Mouse (Mus musculus): Measurements from ENCODE around the gene Calhm1. TPM values are rescaled to one million over a fixed set of nuclear protein-coding genes. Genes with fewer than 3 reads are reported as not detected.
"Not testable (repeated sequence)": the region's sequence is repeated elsewhere in the genome, so short reads cannot be mapped to it uniquely, and the experiment has no call there.

Calhm1 gene
- polyA plus RNA-seq, 1 experiment from 2014 or later, result not detected

DNA sequence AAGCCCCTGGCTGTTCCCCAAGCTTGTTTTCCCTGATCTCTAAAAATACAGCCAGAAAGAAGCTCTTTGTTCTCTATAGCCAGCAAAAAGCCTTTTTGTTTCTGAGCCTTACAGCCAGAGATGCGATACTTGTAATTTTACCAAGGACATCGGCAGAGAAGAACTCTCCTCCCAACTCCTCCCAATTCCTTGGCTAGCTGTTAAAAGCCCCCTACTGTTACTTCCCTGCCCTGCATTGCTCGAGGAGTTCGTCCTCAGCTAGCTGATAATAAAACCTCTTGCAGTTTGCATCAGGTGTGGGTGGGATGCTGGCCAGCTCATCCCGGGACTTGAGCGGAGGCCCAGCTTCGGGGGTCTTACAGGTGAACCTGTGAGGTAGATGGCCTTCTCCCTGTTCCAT lies 4.4 kb downstream of the Calhm1 start:
- H3K27ac ChIP-seq; H3K4me2 ChIP-seq (replicated peaks); H3K36me3 ChIP-seq (replicated peaks; ENCODE audit: control insufficient read depth, insufficient read depth); H3K27me3 ChIP-seq (ENCODE audit: control insufficient read depth, insufficient read depth, low read length); H3K4me1 ChIP-seq (replicated peaks; ENCODE audit: control insufficient read depth, insufficient read depth, low read length); H3K9me3 ChIP-seq (ENCODE audit: control insufficient read depth, low read length); H3K9ac ChIP-seq; ATAC-seq (ENCODE audit: low FRiP score); H3K4me3 ChIP-seq (replicated peaks; ENCODE audit: low read length); DNase-seq (ENCODE audit: low spot score): not testable (repeated sequence)
- WGBS, result 50% methylated on average over 7 of the region's 7 CpGs

DNA sequence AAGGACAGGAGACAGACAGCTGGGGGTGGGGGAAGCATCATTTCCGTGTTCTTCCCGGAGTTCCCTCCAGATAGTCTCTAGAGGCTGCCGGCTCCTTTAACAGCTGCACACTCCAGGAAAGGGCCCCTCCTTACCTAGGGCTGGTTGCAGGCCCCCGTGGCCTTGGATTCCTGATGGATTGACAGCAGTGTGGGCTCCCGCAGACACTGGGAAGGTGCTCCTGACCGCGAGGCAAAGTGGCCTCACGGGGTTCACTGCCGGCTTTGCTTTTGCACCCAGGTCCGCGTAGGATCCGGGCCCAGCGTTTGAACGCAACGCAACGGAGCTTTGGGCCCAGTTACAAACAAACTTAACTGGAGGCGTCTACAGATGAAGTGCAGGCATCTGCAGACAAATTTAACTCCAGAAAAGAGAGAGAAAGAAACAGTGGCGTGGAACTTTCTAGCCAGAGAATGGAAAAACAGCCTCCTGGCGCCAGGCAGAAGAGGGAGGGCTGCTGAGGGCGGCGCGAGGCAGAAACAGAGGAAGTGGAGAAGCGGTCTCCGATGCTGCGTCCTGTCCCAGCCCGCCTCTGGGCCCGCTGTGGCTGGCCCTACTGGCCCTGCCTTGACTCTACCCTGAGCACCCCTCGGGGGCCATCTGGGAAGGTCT lies 6.2 kb downstream of the Calhm1 start, which contains the start of gene Calhm2:
Calhm2 (minus strand) TSS at position 524 of the 651 bp plus-strand sequence.
- peaks cover 3% of the 10 kb centered on the region for H3K36me3 ChIP-seq (replicated peaks; ENCODE audit: control insufficient read depth, insufficient read depth)
- no peaks in the 10 kb centered on the region for H3K9me3 ChIP-seq (ENCODE audit: control insufficient read depth, low read length)
- peaks cover 8% of the 10 kb centered on the region for H3K4me1 ChIP-seq (replicated peaks; ENCODE audit: control insufficient read depth, insufficient read depth, low read length)
- H3K4me2 ChIP-seq (replicated peaks), result peak within 1 kb of the TSS; percentile 47
- 15% methylated on average over 28 of the region's 28 CpGs for WGBS
- ATAC-seq (ENCODE audit: low FRiP score) (no peak), DNase-seq (ENCODE audit: low spot score) (no peak)
- H3K27ac ChIP-seq, result no peak within 1 kb of the TSS
- H3K9ac ChIP-seq, result peak within 1 kb of the TSS; percentile 25
- no peaks in the 10 kb centered on the region for H3K27me3 ChIP-seq (ENCODE audit: control insufficient read depth, insufficient read depth, low read length)
- no peak within 1 kb of the TSS; the same call in 1 of the 2 replicates for H3K4me3 ChIP-seq (replicated peaks; ENCODE audit: low read length)

DNA sequence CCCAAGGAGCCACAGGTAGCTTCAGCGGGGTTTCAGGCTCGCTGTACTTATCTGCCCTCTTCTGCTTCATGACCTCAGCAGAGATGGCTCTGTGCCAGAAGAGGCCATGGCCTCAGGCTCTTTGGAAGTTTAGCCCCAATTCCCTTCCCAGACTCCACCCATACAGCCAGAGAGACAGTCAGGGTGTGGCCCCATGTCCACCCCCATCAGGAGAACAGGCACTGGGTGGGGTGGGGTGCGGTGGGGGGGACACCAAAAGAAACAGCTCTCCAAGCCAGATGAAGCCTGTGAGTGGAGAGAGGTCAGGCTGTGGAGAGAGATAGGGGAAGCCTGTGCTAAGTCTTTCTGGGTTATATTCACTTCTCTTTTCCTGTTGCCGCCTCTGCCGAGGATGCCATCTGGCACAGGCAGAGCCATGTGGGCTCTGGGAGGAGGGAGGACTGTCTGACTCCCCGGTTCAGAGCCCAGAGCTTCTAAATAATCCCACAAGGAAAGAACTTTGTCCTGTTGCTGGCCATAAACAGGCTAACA lies 6.9 kb downstream of the Calhm1 start:
- 50% methylated on average over 6 of the region's 6 CpGs for WGBS
- H3K27me3 ChIP-seq (ENCODE audit: control insufficient read depth, insufficient read depth, low read length), result no peaks in the 10 kb centered on the region
- ATAC-seq (ENCODE audit: low FRiP score) (no peak), DNase-seq (ENCODE audit: low spot score) (no peak)
- no peaks in the 10 kb centered on the region for H3K9me3 ChIP-seq (ENCODE audit: control insufficient read depth, low read length)
- peaks cover 10% of the 10 kb centered on the region for H3K36me3 ChIP-seq (replicated peaks; ENCODE audit: control insufficient read depth, insufficient read depth)
- H3K4me2 ChIP-seq (replicated peaks), result peak overlapping the region; percentile 47
- H3K4me3 ChIP-seq (replicated peaks; ENCODE audit: low read length), result no peak overlapping the region; the same call in 1 of the 2 replicates
- H3K27ac ChIP-seq, result no peak overlapping the region
- H3K9ac ChIP-seq, result no peak overlapping the region
- H3K4me1 ChIP-seq (replicated peaks; ENCODE audit: control insufficient read depth, insufficient read depth, low read length), result peaks cover 8% of the 10 kb centered on the region

DNA sequence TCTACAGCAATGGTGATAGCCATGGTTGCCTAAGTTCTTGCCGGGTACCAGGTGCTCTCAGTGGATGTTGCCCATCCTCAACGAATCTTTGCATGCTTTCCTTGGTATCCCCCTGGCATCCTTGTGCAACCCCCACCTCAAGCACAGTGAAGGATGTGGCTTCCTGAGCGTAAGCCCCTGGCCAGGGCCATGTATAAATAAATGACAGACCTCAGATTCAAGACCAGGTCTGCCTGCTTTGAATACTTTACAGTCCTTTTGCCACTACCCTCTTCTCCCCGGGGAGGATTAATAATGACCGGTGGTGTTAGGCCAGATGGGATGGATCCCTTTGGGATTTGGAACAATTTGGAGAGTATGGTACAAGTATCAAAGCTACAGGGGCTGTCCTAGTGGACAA lies 7.9 kb downstream of the Calhm1 start:
- 89% methylated on average over 5 of the region's 5 CpGs for WGBS
- DNase-seq (ENCODE audit: low spot score) (no peak), ATAC-seq (ENCODE audit: low FRiP score) (no peak)
- Histone ChIP-seq H3K36me3 (replicated peaks; ENCODE audit: control insufficient read depth, insufficient read depth) (peaks cover 20% of the 10 kb centered on the region), H3K27ac (no peak overlapping the region), H3K4me2 (replicated peaks) (no peak overlapping the region), H3K9me3 (ENCODE audit: control insufficient read depth, low read length) (no peaks in the 10 kb centered on the region), H3K27me3 (ENCODE audit: control insufficient read depth, insufficient read depth, low read length) (no peaks in the 10 kb centered on the region), H3K9ac (no peak overlapping the region), H3K4me3 (replicated peaks; ENCODE audit: low read length) (no peak overlapping the region), H3K4me1 (replicated peaks; ENCODE audit: control insufficient read depth, insufficient read depth, low read length) (peaks cover 8% of the 10 kb centered on the region)

- no peaks in the 10 kb centered on the region for H3K9me3 ChIP-seq (ENCODE audit: control insufficient read depth, low read length)
- WGBS, result 89% methylated on average over 17 of the region's 17 CpGs
- no peak overlapping the region for H3K9ac ChIP-seq
- no peaks in the 10 kb centered on the region for H3K27me3 ChIP-seq (ENCODE audit: control insufficient read depth, insufficient read depth, low read length)
- ATAC-seq (ENCODE audit: low FRiP score), result no peak
- peaks cover 8% of the 10 kb centered on the region for H3K4me1 ChIP-seq (replicated peaks; ENCODE audit: control insufficient read depth, insufficient read depth, low read length)
- H3K4me3 ChIP-seq (replicated peaks; ENCODE audit: low read length), result no peak overlapping the region
- no peak overlapping the region for H3K4me2 ChIP-seq (replicated peaks)
- peaks cover 25% of the 10 kb centered on the region for H3K36me3 ChIP-seq (replicated peaks; ENCODE audit: control insufficient read depth, insufficient read depth)
- no peak for DNase-seq (ENCODE audit: low spot score)
- no peak overlapping the region for H3K27ac ChIP-seq
Observed at GRCm38 (mm10) chr19:47135568-47135967, 8.5 kb downstream of the Calhm1 start.

DNA sequence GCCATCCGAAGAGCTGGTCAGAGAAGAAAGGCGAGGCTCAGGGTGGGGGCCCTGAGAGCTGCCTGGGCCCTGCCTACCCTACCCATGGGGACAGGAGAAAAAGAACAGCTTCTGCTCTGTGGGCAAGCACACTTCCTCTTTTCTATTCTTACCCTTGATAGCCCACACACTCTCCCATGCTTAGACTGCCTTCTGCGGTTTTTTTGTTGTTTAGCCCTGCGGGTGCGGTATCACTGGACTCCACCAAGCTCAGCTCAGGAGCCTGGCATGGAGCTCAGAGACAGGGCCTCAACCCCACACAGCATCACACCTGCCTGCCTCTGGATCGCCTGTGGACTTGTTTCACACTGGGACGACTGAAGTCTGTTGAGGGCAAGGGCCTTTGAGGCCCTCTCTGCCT lies 10.9 kb downstream of the Calhm1 start:
- ATAC-seq (ENCODE audit: low FRiP score), result no peak
- Histone ChIP-seq H3K4me3 (replicated peaks; ENCODE audit: low read length) (no peak overlapping the region), H3K9me3 (ENCODE audit: control insufficient read depth, low read length) (no peaks in the 10 kb centered on the region), H3K27ac (no peak overlapping the region), H3K36me3 (replicated peaks; ENCODE audit: control insufficient read depth, insufficient read depth) (peaks cover 49% of the 10 kb centered on the region), H3K9ac (no peak overlapping the region), H3K4me2 (replicated peaks) (no peak overlapping the region), H3K27me3 (ENCODE audit: control insufficient read depth, insufficient read depth, low read length) (no peaks in the 10 kb centered on the region), H3K4me1 (replicated peaks; ENCODE audit: control insufficient read depth, insufficient read depth, low read length) (peaks cover 8% of the 10 kb centered on the region)
- WGBS, result 88% methylated on average over 7 of the region's 7 CpGs
- DNase-seq (ENCODE audit: low spot score), result no peak

DNA sequence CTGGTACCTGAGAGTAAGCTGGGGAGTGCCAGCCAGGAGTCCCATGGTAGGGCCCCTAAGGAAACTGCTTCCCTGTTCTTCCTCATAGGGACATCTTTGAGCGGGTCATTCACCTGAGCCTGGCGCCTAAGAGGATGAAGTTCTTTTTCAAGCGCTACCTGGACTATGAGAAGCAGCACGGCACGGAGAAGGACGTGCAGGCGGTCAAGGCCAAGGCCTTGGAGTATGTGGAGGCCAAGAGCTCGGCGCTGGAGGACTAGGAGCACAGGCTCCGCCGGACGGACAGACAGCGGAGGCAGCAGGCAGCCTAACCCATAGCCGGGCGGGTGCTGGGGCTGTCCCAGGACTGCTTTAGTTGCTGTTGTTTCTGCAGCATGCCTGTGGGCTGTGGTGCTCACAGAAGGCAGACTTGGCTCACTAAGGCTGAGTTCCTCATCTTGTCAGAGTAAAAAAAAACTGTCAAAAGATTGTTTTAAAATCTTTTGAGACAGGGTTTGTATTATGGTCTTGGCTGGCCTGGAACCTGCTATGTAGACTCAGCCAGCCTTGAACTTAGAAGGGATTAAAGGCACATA lies 13.4 kb downstream of the Calhm1 start:
- WGBS, result 95% methylated on average over 15 of the region's 15 CpGs
- ATAC-seq (ENCODE audit: low FRiP score) (no peak), DNase-seq (ENCODE audit: low spot score) (no peak)
- H3K9me3 ChIP-seq (ENCODE audit: control insufficient read depth, low read length), result no peaks in the 10 kb centered on the region
- H3K27ac ChIP-seq, result no peak overlapping the region
- H3K9ac ChIP-seq, result no peak overlapping the region
- H3K36me3 ChIP-seq (replicated peaks; ENCODE audit: control insufficient read depth, insufficient read depth), result peaks cover 74% of the 10 kb centered on the region
- H3K27me3 ChIP-seq (ENCODE audit: control insufficient read depth, insufficient read depth, low read length), result no peaks in the 10 kb centered on the region
- H3K4me1 ChIP-seq (replicated peaks; ENCODE audit: control insufficient read depth, insufficient read depth, low read length), result no peaks in the 10 kb centered on the region
- no peak overlapping the region for H3K4me2 ChIP-seq (replicated peaks)
- H3K4me3 ChIP-seq (replicated peaks; ENCODE audit: low read length), result no peak overlapping the region

GRCm38 (mm10) chr19:47128835-47129234 lies 15.2 kb downstream of the Calhm1 start:
- no peak overlapping the region for H3K27ac ChIP-seq
- 94% methylated on average over 11 of the region's 11 CpGs for WGBS
- no peaks in the 10 kb centered on the region for H3K4me1 ChIP-seq (replicated peaks; ENCODE audit: control insufficient read depth, insufficient read depth, low read length)
- peaks cover 92% of the 10 kb centered on the region for H3K36me3 ChIP-seq (replicated peaks; ENCODE audit: control insufficient read depth, insufficient read depth)
- ATAC-seq (ENCODE audit: low FRiP score) (no peak), DNase-seq (ENCODE audit: low spot score) (no peak)
- H3K9me3 ChIP-seq (ENCODE audit: control insufficient read depth, low read length), result no peaks in the 10 kb centered on the region
- no peaks in the 10 kb centered on the region for H3K27me3 ChIP-seq (ENCODE audit: control insufficient read depth, insufficient read depth, low read length)
- H3K9ac ChIP-seq, result no peak overlapping the region
- H3K4me3 ChIP-seq (replicated peaks; ENCODE audit: low read length), result no peak overlapping the region
- no peak overlapping the region for H3K4me2 ChIP-seq (replicated peaks)

DNA sequence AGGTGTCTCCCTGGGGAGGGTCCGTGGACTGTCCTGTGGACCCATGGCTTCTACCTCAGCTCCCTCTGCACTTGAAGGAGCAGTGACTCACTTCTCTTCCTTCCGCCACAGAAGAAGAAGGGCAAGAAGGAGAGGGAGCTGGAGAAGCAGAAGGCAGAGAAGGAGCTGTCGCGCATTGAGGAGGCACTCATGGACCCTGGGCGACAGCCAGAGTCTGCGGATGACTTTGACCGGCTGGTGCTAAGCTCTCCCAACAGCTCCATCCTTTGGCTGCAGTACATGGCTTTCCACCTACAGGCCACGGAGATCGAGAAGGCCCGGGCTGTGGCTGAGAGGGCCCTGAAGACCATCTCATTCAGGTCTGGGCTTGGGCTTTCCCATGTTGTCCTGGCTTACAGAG lies 15.9 kb downstream of the Calhm1 start:
- Histone ChIP-seq H3K9ac (no peak overlapping the region), H3K36me3 (replicated peaks; ENCODE audit: control insufficient read depth, insufficient read depth) (peaks cover 92% of the 10 kb centered on the region), H3K27ac (no peak overlapping the region), H3K9me3 (ENCODE audit: control insufficient read depth, low read length) (no peaks in the 10 kb centered on the region), H3K4me3 (replicated peaks; ENCODE audit: low read length) (no peak overlapping the region), H3K4me2 (replicated peaks) (no peak overlapping the region), H3K27me3 (ENCODE audit: control insufficient read depth, insufficient read depth, low read length) (no peaks in the 10 kb centered on the region), H3K4me1 (replicated peaks; ENCODE audit: control insufficient read depth, insufficient read depth, low read length) (no peaks in the 10 kb centered on the region)
- ATAC-seq (ENCODE audit: low FRiP score) (no peak), DNase-seq (ENCODE audit: low spot score) (no peak)
- WGBS, result over 99% methylated on average over 10 of the region's 10 CpGs
